Mouse (Mus musculus): Measurements from ENCODE around the gene Kat6b. TPM values are rescaled to one million over a fixed set of nuclear protein-coding genes. Genes with fewer than 3 reads are reported as not detected.

Kat6b gene
- polyA plus RNA-seq, 1 experiment from 2014 or later, result 23.2 TPM

DNA sequence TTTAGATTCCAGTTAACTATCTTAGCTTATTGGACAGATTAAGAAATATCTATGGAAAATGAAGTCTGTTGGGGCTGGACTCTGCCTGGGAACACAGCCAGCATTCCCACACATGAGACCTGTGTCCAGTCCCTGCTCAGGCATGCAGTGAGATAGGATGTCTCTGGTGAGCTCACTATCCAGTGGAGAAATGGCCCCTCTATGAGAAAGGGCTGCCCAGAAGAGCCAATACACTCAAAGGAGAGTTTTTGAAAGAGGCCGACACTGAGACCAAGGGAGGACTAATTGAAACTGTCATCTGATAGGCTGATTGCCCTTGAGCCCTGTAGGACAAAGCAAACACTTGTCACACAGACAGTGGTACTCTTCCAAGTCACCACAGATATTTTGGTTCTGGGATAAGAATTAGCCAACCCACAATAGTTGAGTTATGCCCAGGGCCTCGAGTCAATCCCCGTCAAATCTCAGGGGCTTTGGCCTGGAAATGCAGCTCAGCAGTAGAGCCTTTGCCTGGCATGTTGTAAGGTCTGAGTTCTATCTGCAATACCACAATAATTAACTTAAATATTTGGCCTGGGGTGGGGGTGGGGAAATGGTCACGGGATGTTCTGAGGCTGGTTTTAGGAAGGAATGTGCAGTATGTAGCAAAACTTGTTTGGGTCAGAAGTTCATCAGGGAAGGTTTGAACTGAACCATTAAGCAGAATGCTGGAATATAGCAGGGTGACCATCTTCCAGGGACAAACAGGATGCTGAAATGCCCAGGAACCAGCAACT, 239.4 kb downstream of the Kat6b start:
- Histone ChIP-seq H3K27me3 (0 out of 2 replicates have a peak, but pooled peaks cover 2% of the 10 kb centered on the region), H3K4me2 (replicated peaks) (no peak overlapping the region), H3K4me1 (peaks cover 23% of the 10 kb centered on the region), H3K9me3 (replicated peaks) (no peaks in the 10 kb centered on the region), H3K9ac (no peak overlapping the region), H3K4me3 (replicated peaks) (no peak overlapping the region), H3K27ac (replicated peaks) (no peak overlapping the region), H3K36me3 (no peaks in the 10 kb centered on the region)
- 61% methylated on average over 4 of the region's 4 CpGs for WGBS
- ATAC-seq (ENCODE audit: insufficient number of reproducible peaks, low FRiP score, low TSS enrichment, low read depth), result no peak

Other genes with a start within 250 kb of the Kat6b start
- 0.34 TPM in 1 of 2 replicates, not detected in the other for gene Dupd1, start 233.1 kb downstream of the Kat6b start, polyA plus RNA-seq (2015; fragmentation: Nextera tagmentation; extraction: Ambion mirVana)